Mouse (Mus musculus) layer of hippocampus, postnatal 25 days (tissue): ENCODE measurements around the gene 1700025F22Rik. TPM values are rescaled to one million over a fixed set of nuclear protein-coding genes. Genes with fewer than 3 reads are reported as not detected.
"Not testable (repeated sequence)": the region's sequence is repeated elsewhere in the genome, so short reads cannot be mapped to it uniquely, and the experiment has no call there.

Experiments
- DNase-seq, 2 experiments: peaks; one replicate each; pipeline ENCODE4 v3.0.0; 2022; ENCODE audit warnings: mixed read lengths in 2 of 2, low spot score in 1 of 2; ENCODE audit errors: extremely low spot score in 1 of 2
- total RNA-seq, 2 experiments: library from RNA; stranded (reverse); gene quantifications; 2 replicates each; pipeline ENCODE4 v1.2.3; 2021

The 1700025F22Rik gene
- not detected for total RNA-seq

DNA sequence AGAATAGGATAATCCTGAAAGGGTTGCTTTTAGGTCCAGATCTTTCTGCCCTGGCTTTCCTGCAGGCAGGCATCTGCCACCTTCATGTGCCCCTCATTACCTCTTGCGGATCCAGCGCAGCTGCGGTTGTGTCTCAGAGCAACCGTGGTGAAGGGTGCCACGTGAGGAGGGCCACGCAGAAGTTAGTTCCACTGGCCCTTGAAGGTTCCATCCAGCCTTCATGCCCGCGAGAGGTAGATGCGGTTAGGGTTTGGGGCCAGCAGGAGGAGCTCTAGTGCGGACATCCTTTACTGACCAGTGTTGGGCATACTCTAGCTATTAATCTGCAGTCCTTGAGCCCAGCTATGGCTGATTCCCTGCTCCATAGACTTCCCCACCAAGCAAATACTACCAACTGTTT lies at the start of gene 1700025F22Rik:
1700025F22Rik (minus strand) TSS at position 149 of the 400 bp plus-strand sequence.
- no peak for DNase-seq

GRCm38 (mm10) chr19:11196546-11196945 lies 31.4 kb upstream of the 1700025F22Rik start, which contains the start of gene Ms4a13:
Gene Ms4a13, minus strand, starts transcription at chr19:11196737.
- DNase-seq, result no peak

- no peak for DNase-seq
These were observed 27.4 kb upstream of the 1700025F22Rik start for GRCm38 (mm10) chr19:11192552-11192951.

- DNase-seq, result peak in 1 of 2 experiments; percentile 20
These were observed 19.0 kb upstream of the 1700025F22Rik start for GRCm38 (mm10) chr19:11184121-11184520.

DNA sequence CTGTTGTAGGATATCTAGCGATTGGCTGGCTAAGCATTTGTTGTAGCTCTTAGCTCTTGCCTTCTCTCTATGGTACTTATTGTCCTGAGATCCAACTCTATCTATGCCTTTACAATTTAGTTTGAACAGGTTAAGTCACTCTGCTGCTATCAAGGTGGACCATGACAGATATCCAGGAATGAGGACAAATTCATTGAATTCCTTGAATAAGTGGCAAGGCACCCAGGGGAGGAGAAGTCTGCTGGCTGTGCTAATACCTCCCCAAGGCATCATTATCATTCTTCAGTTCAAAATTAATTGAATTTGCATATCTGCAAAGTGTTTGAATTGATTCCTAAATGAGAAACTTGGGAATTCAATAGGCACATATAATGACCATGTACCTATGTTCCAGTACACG lies 12.3 kb upstream of the 1700025F22Rik start:
- no peak for DNase-seq

- not testable (repeated sequence) for DNase-seq
These were observed 7.2 kb downstream of the 1700025F22Rik start for GRCm38 (mm10) chr19:11157890-11158289.

- DNase-seq, result no peak
These were observed 29.8 kb downstream of the 1700025F22Rik start for GRCm38 (mm10) chr19:11135336-11135735.

DNA sequence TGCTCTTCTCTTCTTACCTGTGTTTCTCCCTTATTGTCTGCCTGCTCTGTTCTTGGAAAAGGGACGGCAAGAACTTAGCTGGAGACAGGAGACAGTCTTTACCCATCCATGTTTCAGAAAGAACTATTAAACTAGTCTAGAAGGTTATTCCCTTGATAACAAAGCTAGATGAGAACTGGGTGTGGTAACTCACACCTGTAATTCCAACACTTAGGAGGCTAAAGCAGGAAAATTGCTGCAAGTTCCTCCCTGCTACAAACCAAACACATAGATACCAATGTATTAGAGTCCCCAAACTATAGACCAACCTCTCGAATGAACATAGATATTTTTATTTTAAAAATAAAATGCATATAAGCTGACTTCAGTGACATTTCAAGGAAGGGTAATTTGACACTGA lies 30.3 kb downstream of the 1700025F22Rik start:
- no peak for DNase-seq

GRCm38 (mm10) chr19:11130776-11131175 lies 34.3 kb downstream of the 1700025F22Rik start, which contains the start of gene 1700017D01Rik:
Gene 1700017D01Rik, minus strand, starts transcription at chr19:11130876.
- not testable (repeated sequence) for DNase-seq

DNA sequence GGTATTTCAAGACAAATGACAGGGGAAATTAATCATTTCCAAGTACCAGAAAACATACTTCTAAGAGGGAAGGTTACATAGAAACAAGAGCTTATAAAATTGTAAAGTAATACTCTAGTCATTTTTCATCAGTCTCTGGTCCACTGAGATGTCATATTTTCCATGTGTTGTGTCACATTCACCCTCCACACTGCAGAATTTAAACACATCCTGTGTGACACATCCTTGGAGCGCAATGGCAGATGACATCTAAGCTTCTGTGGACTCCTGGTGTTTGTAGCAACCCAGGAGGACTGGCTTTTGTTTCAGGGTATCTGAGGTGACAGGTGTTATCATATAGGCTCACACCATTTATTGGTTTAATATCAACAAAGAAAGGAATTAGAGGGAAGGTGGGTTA lies 35.4 kb downstream of the 1700025F22Rik start:
- DNase-seq, result no peak

DNA sequence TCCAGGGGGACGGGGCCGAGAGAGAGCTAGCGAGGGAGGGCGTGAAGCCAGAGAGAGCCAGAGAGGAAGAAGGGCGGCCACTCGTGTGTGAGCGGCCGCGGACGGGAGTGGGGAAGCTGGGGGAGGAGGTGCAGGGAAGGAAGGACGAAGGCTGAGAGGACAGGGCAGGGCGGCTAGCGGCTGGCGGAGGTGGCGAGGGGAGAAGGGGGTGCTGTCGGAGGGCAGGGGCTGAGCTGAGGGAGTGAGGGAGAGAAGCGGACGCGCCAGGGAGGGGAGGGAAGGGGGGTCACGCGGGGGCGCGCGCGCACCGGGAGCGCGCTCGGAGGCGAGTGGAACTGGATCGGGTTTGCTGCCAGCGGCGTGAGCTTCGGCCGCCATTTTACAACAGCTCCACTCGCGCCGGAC lies 44.1 kb downstream of the 1700025F22Rik start:
- not testable (repeated sequence) for DNase-seq

- DNase-seq, result no peak
These were observed 45.8 kb downstream of the 1700025F22Rik start for GRCm38 (mm10) chr19:11119338-11119737.

- DNase-seq, result no peak
These were observed 57.4 kb downstream of the 1700025F22Rik start for GRCm38 (mm10) chr19:11107746-11108145.

GRCm38 (mm10) chr19:11101880-11102279 lies 63.2 kb downstream of the 1700025F22Rik start:
- no peak for DNase-seq

DNA sequence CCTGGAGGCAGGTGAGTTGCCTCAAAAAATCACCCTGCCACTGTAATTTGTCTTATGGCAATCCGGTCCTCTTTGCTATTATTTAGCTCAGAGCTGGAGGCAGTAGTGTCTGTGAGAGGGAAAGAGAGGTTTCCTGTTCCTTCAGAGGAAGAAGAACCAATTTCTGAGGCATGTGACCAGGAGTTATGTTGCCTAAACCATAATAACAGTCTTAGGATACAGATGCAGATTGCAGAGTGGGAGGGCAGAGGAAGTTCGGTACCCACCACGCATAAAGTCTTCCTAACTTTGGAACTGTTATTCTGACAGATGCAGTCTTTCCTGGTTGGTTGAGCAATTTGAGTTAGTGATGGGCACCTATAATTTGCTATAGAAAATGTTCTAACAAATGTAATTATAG lies 66.7 kb downstream of the 1700025F22Rik start:
- DNase-seq, result no peak

DNA sequence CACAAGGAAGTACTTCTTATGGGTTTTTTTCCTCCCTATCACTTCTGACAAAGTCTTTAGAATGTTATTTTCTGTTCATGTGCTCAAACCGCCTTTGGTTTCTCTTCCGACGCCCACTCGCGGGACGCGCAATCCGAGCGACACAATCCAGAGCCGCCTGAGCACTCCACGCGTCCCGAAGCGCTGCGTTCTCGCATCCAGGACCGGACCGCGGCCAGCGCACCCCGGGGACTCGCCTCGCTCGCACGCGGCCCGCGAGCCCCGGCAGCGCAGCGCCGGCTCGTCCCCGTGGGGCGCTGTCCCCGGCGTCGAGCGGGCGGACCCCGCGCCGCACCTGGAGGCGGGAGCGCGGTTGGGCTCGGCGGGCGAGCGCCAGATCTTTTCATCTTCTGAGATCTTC lies 73.0 kb downstream of the 1700025F22Rik start:
- DNase-seq, result not testable (repeated sequence)

Other genes starting within 250 kb of the 1700025F22Rik start
- gene Zp1, start 244.7 kb downstream of the 1700025F22Rik start, total RNA-seq, result not detected
- gene Ptgdr2, start 228.2 kb downstream of the 1700025F22Rik start, total RNA-seq, result under 1 TPM; 0.22 to 0.26 TPM
- gene Ccdc86, start 216.1 kb downstream of the 1700025F22Rik start, total RNA-seq, result 1 to 10 TPM; 7.8 to 9.4 TPM
- not detected for gene Ms4a10, start 190.7 kb downstream of the 1700025F22Rik start, total RNA-seq
- not detected for gene Ms4a15, start 172.1 kb downstream of the 1700025F22Rik start, total RNA-seq
- not detected for gene Ms4a18, start 147.3 kb downstream of the 1700025F22Rik start, total RNA-seq
- not detected for gene Ms4a8a, start 84.2 kb downstream of the 1700025F22Rik start, total RNA-seq
- gene 1700017D01Rik, start 34.4 kb downstream of the 1700025F22Rik start, total RNA-seq, result not detected
- gene Ms4a13, start 31.4 kb upstream of the 1700025F22Rik start, total RNA-seq, result not detected
- not detected for gene Ms4a12, start 67.1 kb upstream of the 1700025F22Rik start, total RNA-seq
- not detected for gene Ms4a1, start 100.9 kb upstream of the 1700025F22Rik start, total RNA-seq
- not detected for gene Ms4a5, start 118.6 kb upstream of the 1700025F22Rik start, total RNA-seq
- not detected for gene Ms4a14, start 149.1 kb upstream of the 1700025F22Rik start, total RNA-seq
- not detected for gene Ms4a7, start 170.8 kb upstream of the 1700025F22Rik start, total RNA-seq
- under 1 TPM; 0.61 to 0.89 TPM for gene Ms4a4a, start 210.2 kb upstream of the 1700025F22Rik start, total RNA-seq
- not detected for gene Ms4a4c, start 239.4 kb upstream of the 1700025F22Rik start, total RNA-seq